Mouse (Mus musculus): ENCODE measurements at regions not wholly inside any gene's neighbourhood (a gene's known extent, or its start where the extent isn't known, plus 50 kb on each side); places are given as distances from the start of the nearest gene placed in this dataset.

DNA sequence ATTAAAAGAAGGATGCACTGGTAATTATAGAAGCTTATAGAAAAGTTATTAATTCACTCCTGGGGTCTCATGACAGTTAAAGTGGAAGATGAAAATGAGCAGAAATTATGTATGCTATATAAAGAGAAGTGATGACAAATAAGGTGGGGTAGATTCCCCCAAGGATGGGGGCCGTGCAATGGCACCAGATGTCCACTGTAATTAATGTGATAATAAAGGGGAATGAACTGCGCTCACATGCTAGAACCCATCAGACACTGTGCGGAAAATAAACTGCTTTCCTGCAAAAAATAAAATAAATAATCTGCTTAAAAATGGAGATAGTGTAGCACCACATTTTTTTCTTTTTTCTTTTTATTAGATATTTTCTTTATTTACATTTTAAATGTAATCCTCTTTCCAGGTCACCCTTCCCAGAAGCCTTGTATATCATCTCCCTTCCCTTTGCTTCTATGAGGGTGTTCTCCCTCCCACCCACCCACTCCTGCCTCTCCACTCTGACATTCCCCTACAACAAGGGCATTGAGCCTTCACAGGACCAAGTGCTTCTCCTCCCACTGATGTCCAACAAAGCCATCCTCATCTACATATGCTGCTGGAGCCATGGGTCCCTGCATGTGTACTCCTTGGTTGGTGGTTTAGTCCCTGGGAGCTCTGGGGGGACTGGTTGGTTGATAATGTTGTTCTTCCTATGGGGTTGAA, 934.0 kb upstream of the Pcdh20 start:
- DNase-seq = no peak

DNA sequence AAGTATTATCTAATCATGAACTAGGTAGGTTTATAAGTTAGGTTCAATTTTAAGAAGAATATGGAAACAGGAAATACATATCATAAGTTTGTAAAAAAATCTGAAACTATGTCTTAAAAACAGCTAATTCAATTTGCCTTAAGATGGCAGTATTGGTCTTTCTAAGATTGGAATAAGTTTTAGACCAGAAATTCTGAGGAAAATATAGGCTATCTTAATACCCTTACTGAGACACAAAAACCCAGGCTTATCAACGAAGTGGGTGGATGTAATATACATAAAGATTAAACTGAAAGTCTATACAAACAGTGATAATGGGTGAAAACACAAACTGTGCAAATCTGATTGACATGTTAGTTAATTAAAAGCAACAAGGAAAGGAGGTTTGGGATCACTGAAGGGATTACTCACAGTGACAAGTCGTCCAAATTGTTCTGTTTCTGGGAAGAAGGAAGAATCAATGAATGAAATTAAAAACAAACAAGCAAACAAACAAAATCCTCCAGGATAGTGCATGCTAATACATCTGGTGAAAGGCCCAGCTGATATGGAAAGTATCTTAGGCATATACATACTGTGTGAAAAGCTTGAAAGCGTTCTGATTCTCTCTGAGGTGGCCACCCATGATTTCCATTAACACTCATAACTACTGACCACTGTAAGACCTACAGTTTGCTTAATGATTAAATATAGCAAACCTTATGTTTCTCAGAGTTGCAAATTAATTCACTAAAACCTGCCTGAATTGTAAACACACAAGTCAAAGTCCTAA, 931.6 kb upstream of the Pcdh20 start:
- DNase-seq = no peak

DNA sequence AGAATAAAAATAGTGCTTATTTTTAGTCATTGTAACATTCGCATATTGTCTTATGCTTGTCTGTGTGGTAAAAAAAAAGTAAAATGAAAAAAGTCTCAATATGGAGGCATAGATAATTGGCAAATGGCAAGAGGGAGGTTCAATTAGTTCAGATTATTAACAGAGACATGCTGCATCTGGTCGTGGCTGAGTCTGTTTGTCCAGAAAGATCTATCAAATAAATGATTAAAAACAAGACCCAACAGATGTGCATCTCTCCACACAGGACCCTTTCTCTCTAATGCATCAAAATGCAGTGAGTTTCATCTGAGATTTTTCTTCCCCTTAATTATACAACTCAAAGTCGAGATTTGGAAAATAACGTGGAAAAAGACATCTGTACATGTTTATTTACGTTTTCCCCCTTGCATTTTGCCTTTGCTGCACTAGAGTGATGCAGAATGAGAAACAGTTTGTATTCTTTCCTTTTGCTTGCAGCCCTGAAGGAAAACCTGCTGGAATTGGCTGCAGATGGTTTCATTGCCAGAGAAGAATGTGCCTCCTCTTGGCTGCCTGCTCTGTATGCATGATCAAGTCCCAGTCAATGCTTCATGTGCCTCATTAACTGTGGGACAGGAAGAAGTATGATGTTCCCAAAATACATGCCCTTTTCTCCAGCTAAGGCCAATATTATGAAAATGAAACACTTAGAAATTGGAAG, 886.0 kb upstream of the Pcdh20 start:
- no peak for DNase-seq

DNA sequence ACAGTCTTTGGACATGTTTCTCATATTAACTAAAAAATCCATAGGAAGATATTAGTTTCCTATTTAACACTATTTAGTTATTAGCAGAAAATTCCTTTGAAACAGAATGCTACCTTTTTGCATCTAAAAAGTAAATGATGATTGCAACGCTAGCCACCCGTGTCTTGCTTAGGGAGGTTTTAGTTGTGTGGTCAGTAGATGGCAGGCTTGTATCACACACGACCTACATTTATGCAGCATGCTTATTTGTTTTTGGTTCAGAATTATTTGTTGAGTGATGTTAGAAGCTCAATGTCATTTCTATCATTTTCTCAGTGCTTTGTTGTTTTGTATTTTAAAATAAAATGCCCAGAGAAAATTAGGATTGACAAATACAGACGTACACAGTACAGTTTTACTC, 876.8 kb upstream of the Pcdh20 start:
- DNase-seq = peak; percentile 23

DNA sequence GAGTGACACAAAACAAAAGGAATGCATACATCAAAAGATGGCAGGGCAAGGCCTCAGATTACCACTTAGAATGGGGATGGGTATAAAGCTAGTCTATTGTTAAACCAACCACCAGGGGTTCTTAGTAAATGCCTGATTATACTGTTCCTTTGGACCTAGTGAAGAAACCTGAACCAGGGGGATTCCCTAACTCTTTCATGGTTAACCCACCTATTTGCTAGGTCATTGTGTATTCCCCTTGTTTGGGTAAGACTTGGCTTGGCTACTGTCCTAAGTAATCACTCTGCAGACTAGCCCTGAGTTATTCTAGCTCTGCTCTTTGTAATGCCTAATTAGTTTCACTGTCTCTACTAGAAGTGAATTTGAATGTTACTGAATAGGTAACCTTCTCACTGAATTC, 853.9 kb upstream of the Pcdh20 start:
- DNase-seq = no peak

DNA sequence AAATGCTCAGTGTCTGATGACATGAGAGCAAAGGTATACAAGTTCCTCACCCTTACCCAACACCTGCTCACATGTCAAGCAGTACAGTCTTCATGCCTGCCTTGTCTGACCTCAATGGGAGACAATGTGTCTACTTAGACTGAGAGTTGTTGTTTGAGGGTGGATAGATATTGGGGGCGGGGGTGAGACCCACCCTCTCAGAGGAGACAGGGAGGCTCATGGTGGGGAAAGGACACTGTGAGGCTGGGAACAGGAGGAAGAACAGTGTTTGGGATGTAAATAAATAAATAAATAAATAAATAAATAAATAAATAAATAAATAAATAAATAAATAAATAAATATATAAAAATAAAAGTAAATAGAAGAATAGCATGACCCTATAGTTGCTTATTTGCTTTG, 837.3 kb upstream of the Pcdh20 start:
- DNase-seq = no peak
